Mouse (Mus musculus): ENCODE data around the gene Vstm5. TPM values are rescaled to one million over a fixed set of nuclear protein-coding genes. Genes with fewer than 3 reads are reported as not detected.

Vstm5 gene
- polyA plus RNA-seq, 1 experiment from 2014 or later: 0.03 TPM

DNA sequence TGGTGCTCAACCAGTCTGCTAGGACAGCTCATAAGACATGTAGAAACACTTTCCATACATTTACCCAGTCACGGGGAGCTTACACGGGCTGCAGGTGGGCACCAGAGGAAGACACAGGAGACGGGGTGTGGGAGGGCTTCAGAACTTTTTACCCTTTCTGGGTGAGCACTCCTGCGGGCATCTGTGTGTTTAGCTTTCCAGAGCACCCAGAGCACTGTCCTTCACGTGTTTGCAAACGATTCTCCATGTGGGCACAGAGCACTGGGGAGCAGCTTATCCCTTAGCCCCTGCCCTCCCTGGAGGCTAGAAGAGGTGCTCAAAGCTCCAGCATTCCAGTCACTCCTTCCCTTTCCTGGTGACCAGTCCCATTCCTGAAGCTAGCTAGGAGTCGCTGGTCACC, 15.7 kb downstream of the Vstm5 start:
- no peaks in the 10 kb centered on the region for H3K27me3 ChIP-seq
- ChIA-PET CTCF (no interaction called here), POLR2A (no interaction called here)
- DNase-seq (ENCODE audit: low read depth, low spot score): no peak
- no peak for ATAC-seq
- in situ Hi-C loops (cut with MboI; ENCODE audit: low pct_unique_long_range_greater_than_20kb): no loop called here
- no peak for TF ChIP-seq CTCF (IDR thresholded peaks at IDR 0.05)

- DNase-seq (ENCODE audit: low read depth, low spot score) (no peak), ATAC-seq (no peak)
- CTCF ChIA-PET: interaction anchor here (1.3 kb wide), 1 partner anchor 44 kb away, joined by 3 read pairs; no protein-coding TSS in a partner anchor
- no peak for TF ChIP-seq CTCF (IDR thresholded peaks at IDR 0.05)
- POLR2A ChIA-PET: no interaction called here
- no peaks in the 10 kb centered on the region for H3K27me3 ChIP-seq
- in situ Hi-C loops (cut with MboI; ENCODE audit: low pct_unique_long_range_greater_than_20kb): no loop called here
Observed at GRCm38 (mm10) chr9:15256214-15256613, 17.4 kb downstream of the Vstm5 start.

DNA sequence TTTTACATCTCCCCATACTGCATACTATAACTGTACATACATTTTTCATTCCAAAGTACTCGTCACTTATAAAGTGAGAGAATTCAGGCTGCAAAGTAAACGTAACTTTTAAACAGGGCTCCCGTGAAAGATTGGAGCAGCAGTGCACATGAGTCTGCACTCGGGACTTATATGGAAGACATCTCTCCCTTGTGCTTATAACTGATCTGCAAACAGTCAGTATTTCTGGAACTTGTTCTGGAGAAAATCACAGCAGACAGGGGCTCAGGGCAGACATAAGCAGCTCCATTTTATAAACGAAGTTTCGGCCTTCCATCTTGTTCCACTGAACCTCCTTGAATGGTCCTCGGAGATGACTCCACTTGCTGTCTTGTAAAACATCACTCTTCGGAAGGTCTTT, 23.1 kb downstream of the Vstm5 start:
- in situ Hi-C loops (cut with MboI; ENCODE audit: low pct_unique_long_range_greater_than_20kb): no loop called here
- POLR2A ChIA-PET: interaction anchor here (0.6 kb wide), 1 partner anchor 1640 kb away, joined by 3 read pairs; no protein-coding TSS in a partner anchor
- no peak for TF ChIP-seq CTCF (IDR thresholded peaks at IDR 0.05)
- CTCF ChIA-PET: no interaction called here
- no peak for DNase-seq (ENCODE audit: low read depth, low spot score)
- H3K27me3 ChIP-seq: no peaks in the 10 kb centered on the region
- no peak for ATAC-seq

DNA sequence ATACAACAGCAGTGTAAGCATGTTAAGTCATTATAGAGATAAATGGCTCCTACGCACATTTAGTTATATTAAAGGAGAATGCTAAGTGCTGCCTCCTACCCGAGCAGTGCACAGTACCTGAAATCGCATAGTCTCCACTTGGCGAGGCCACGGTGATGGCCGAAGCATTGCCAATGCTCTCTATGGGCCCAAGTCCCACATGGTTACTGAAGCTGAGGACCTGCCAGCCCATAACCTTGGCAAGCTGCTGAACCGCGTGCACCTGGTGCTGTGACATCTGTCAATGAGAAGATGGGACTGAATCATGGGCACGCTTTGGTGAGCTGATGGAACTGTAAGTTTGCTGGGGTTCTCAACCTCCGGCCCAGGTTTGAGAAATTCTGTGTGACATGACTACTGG, 24.6 kb downstream of the Vstm5 start:
- DNase-seq (ENCODE audit: low read depth, low spot score) (no peak), ATAC-seq (no peak)
- no peak for TF ChIP-seq CTCF (IDR thresholded peaks at IDR 0.05)
- in situ Hi-C loops (cut with MboI; ENCODE audit: low pct_unique_long_range_greater_than_20kb): no loop called here
- ChIA-PET POLR2A (no interaction called here), CTCF (interaction anchor here (1.0 kb wide), 2 partner anchors 16 to 23 kb away, joined by 3 read pairs; no protein-coding TSS in a partner anchor)
- no peaks in the 10 kb centered on the region for H3K27me3 ChIP-seq

DNA sequence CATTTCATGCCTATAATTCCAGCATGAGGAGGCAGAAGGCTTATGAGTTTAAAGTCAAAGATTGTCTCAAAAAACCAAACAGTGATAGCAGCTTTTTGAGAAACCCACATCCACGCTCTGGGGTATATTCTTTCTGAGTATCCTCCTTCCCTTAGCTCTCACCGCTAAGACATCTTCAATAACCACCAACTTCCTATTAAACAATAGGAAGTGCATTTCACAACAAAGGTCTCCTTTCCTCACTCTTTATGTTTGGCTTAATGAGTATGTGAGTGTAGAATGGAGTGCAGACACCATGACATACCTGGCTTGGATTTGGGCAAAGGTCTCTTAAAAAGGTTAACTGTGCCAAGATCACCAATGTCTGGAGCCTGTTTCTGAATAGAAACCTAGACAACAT, 35.1 kb downstream of the Vstm5 start:
- no peak for DNase-seq (ENCODE audit: low read depth, low spot score)
- ChIA-PET POLR2A (no interaction called here), CTCF (no interaction called here)
- TF ChIP-seq CTCF (IDR thresholded peaks at IDR 0.05): no peak
- no peak for ATAC-seq
- in situ Hi-C loops (cut with MboI; ENCODE audit: low pct_unique_long_range_greater_than_20kb): no loop called here
- H3K27me3 ChIP-seq: no peaks in the 10 kb centered on the region

- in situ Hi-C loops (cut with MboI; ENCODE audit: low pct_unique_long_range_greater_than_20kb): no loop called here
Observed at GRCm38 (mm10) chr9:15276855-15277254, 38.0 kb downstream of the Vstm5 start.

DNA sequence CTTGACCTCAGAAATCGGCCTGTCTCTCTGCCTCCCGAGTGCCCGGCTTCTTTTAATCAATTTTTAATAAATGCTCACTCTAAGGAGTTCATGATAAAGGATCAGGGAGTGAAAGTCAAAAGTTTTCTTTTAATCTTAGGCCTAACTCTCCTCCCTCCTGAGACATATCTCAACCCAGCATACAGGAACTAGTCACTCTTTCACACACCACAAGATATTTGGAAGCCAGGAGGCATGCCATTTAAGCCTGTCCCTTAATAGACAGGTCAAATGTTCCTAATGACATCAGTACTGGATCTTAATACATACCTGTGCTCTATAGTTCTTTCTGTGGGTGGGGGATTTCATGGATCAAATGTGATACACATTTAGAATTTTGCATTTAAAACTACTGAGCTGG, 39.5 kb downstream of the Vstm5 start:
- DNase-seq (ENCODE audit: low read depth, low spot score) (no peak), ATAC-seq (no peak)
- ChIA-PET POLR2A (no interaction called here), CTCF (no interaction called here)
- in situ Hi-C loops (cut with MboI; ENCODE audit: low pct_unique_long_range_greater_than_20kb): no loop called here
- no peaks in the 10 kb centered on the region for H3K27me3 ChIP-seq
- no peak for TF ChIP-seq CTCF (IDR thresholded peaks at IDR 0.05)

More at GRCm38 (mm10) chr9:15276855-15277254, 38.0 kb downstream of the Vstm5 start:
- ChIA-PET POLR2A (no interaction called here), CTCF (no interaction called here)
- no peak for TF ChIP-seq CTCF (IDR thresholded peaks at IDR 0.05)
- no peak for ATAC-seq
- H3K27me3 ChIP-seq: no peaks in the 10 kb centered on the region
- DNase-seq (ENCODE audit: low read depth, low spot score): no peak

DNA sequence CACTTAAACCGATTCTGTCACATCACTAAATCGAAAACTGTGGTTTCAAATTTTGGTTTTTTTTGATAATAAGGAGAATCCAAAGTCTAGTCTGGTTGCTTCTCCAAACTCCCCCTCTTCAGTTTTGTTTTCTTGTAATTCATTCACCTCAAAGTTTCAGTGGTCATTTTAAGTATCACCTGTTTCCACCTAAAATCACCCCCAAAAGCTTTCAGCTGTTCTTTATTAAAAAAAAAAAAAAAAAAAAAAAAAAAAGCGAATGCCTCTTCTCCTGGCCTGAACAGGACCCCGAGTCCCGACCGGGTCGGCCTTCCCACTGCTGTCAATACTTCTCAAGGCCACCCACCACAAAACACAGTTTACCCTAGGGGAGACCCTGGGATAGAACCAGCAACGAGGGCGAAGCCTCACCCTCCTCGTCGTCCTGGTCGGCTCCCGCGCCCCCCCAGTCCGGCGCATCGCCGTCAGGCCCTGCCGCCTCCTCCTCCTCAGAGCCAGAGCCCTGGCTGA, 40.3 kb downstream of the Vstm5 start:
- TF ChIP-seq CTCF (IDR thresholded peaks at IDR 0.05): no peak
- no peaks in the 10 kb centered on the region for H3K27me3 ChIP-seq
- no peak for DNase-seq (ENCODE audit: low read depth, low spot score)
- in situ Hi-C loops (cut with MboI; ENCODE audit: low pct_unique_long_range_greater_than_20kb): no loop called here
- ATAC-seq: peak; percentile 65
- CTCF ChIA-PET: interaction anchor here (1.4 to 3.2 kb wide), 2 partner anchors 9 to 37 kb away, joined by 3 to 8 read pairs; no protein-coding TSS in a partner anchor
- POLR2A ChIA-PET: interaction anchor here (0.6 to 1.6 kb wide), 4 partner anchors 10 to 78 kb away, joined by 3 to 5 read pairs (median 4); partner anchors contain the start of gene Cep295

- no peaks in the 10 kb centered on the region for H3K27me3 ChIP-seq
- POLR2A ChIA-PET: interaction anchor here (0.9 to 1.6 kb wide), 4 partner anchors 9 to 77 kb away, joined by 3 to 5 read pairs (median 4); partner anchors contain the start of gene Cep295
- in situ Hi-C loops (cut with MboI; ENCODE audit: low pct_unique_long_range_greater_than_20kb): no loop called here
- no peak for TF ChIP-seq CTCF (IDR thresholded peaks at IDR 0.05)
- DNase-seq (ENCODE audit: low read depth, low spot score): peak; percentile 78
- CTCF ChIA-PET: interaction anchor here (0.9 to 3.2 kb wide), 4 partner anchors 10 to 38 kb away, joined by 3 to 8 read pairs (median 3); no protein-coding TSS in a partner anchor
- peak; percentile 96 for ATAC-seq
Observed at GRCm38 (mm10) chr9:15279649-15280490, 41.0 kb downstream of the Vstm5 start, which contains the start of gene Med17. TSS of gene Med17 (minus strand) at chr9:15279931.

GRCm38 (mm10) chr9:15280491-15280879, 41.6 kb downstream of the Vstm5 start:
- DNase-seq (ENCODE audit: low read depth, low spot score): no peak
- CTCF ChIA-PET: interaction anchor here (0.9 to 3.2 kb wide), 4 partner anchors 10 to 38 kb away, joined by 3 to 8 read pairs (median 3); no protein-coding TSS in a partner anchor
- in situ Hi-C loops (cut with MboI; ENCODE audit: low pct_unique_long_range_greater_than_20kb): no loop called here
- no peaks in the 10 kb centered on the region for H3K27me3 ChIP-seq
- no peak for TF ChIP-seq CTCF (IDR thresholded peaks at IDR 0.05)
- no peak for ATAC-seq
- POLR2A ChIA-PET: interaction anchor here (0.9 to 1.6 kb wide), 3 partner anchors 27 to 77 kb away, joined by 3 to 5 read pairs (median 4); partner anchors contain the start of gene Cep295

DNA sequence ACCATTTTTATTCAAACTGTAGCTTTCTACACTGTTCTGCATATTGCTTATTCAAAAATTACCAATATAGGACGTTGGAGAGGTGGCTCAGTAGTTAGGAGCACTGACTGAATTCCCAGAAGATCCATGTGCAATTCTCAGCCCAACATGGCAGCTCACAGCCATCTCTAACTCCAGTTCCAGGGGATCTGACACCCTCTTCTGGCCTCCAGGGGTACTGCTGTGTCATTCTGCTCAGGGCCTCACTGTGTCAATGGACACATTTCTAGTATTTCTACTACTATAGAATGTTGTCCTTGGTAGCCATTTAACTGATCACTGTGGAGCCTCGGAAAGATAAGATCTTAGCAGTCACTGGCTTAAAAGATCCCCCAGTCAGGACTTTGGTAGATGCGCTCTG, 46.6 kb downstream of the Vstm5 start:
- peak; percentile 39 for ATAC-seq
- in situ Hi-C loops (cut with MboI; ENCODE audit: low pct_unique_long_range_greater_than_20kb): no loop called here
- CTCF ChIA-PET: interaction anchor here (1.7 to 2.1 kb wide), 2 partner anchors 12 to 44 kb away, joined by 4 to 5 read pairs; no protein-coding TSS in a partner anchor

More for the DNA sequence above, 46.6 kb downstream of the Vstm5 start:
- no peaks in the 10 kb centered on the region for H3K27me3 ChIP-seq
- peak; percentile 61 for TF ChIP-seq CTCF (IDR thresholded peaks at IDR 0.05)
- POLR2A ChIA-PET: no interaction called here
- no peak for DNase-seq (ENCODE audit: low read depth, low spot score)
